Mouse (Mus musculus): ENCODE results near the gene Phf21a.
"Not testable (repeated sequence)": the region's sequence is repeated elsewhere in the genome, so short reads cannot be mapped to it uniquely, and the experiment has no call there.

The Phf21a gene

DNA sequence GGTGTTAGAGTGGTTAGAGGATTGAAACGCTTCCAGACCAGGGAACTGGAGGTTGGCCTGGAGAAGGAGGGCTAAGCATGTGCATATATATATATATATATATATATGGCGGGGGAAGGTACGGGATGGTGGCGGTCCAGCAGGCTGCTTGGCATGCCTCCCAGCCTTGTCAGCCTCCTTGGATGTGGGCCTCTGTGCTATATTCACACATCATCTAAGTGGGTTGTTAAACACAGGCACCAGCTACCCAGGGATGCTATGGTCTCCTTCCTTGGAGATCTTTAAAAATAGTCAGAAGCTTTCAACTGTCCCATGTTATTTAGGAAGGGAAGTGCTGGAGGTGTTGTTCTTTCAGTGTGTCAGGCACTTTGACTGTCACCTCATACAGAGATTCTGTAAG is 3.1 kb upstream of the Phf21a start:
- TF ChIP-seq NANOG (IDR thresholded peaks at IDR 0.05; ENCODE audit: borderline replicate concordance, low read length) (no peak), CTCF (conservative IDR thresholded peaks at IDR 0.05; ENCODE audit: low read length) (no peak), POU5F1 (IDR thresholded peaks at IDR 0.05; ENCODE audit: borderline replicate concordance, low read length) (no peak)
- Histone ChIP-seq H3K4me3 (replicated peaks; ENCODE audit: low read length) (no peak overlapping the region), H3K36me3 (ENCODE audit: insufficient read depth, low read length) (no peaks in the 10 kb centered on the region), H3K27me3 (ENCODE audit: insufficient read depth, low read length) (0 out of 2 replicates have a peak, but pooled peaks cover 4% of the 10 kb centered on the region), H3K9me3 (ENCODE audit: low read length) (peaks cover 39% of the 10 kb centered on the region), H3K4me1 (replicated peaks; ENCODE audit: low read depth, low read length) (no peaks in the 10 kb centered on the region)

DNA sequence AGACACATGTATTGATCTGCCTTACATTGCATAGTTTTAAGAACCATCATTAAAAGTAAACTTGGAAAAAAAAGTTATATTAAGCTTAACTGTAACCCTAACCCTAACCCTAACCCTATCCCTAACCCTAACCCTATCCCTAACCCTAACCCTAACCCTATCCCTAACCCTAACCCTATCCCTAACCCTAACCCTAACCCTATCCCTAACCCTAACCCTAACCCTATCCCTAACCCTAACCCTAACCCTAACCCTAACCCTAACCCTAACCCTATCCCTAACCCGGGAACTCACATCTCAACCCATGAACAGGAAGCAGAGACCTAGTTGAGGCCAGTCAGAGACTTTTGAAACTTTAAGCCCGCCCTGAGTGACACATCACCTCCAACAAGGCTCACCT is 586 bp downstream of the Phf21a start:
- peaks cover 22% of the 10 kb centered on the region for H3K4me1 ChIP-seq (replicated peaks; ENCODE audit: low read depth, low read length)
- peak overlapping the region; percentile 41; the same call in 1 of the 2 replicates for H3K4me3 ChIP-seq (replicated peaks; ENCODE audit: low read length)
- H3K36me3 ChIP-seq (ENCODE audit: insufficient read depth, low read length); H3K27me3 ChIP-seq (ENCODE audit: insufficient read depth, low read length): not testable (repeated sequence)
- peaks cover 45% of the 10 kb centered on the region for H3K9me3 ChIP-seq (ENCODE audit: low read length)

DNA sequence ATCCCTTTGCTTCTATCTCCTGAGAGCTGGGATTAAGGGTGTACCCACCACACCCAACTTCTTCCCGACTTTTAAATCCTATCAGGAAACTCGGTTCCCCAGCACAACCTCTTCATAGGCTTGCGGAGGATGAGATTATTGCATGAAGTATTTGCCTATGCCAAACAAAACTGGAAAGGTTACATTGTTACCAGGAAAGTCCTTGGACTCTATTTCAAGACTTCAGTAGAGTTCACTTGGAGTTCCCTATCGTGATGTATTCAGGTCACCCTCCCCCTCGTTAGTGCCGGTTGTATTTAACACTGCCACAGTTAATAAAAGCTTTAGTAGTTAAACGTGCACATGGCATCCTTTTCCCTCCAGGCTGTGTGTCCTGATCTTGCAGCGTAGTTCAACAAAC is 1.2 kb downstream of the Phf21a start:
- TF ChIP-seq CTCF (conservative IDR thresholded peaks at IDR 0.05; ENCODE audit: low read length) (no peak), NANOG (IDR thresholded peaks at IDR 0.05; ENCODE audit: borderline replicate concordance, low read length) (no peak), POU5F1 (IDR thresholded peaks at IDR 0.05; ENCODE audit: borderline replicate concordance, low read length) (no peak)
- Histone ChIP-seq H3K36me3 (ENCODE audit: insufficient read depth, low read length) (no peaks in the 10 kb centered on the region), H3K9me3 (ENCODE audit: low read length) (peaks cover 40% of the 10 kb centered on the region), H3K4me1 (replicated peaks; ENCODE audit: low read depth, low read length) (peaks cover 22% of the 10 kb centered on the region), H3K4me3 (replicated peaks; ENCODE audit: low read length) (no peak overlapping the region), H3K27me3 (ENCODE audit: insufficient read depth, low read length) (no peaks in the 10 kb centered on the region)

DNA sequence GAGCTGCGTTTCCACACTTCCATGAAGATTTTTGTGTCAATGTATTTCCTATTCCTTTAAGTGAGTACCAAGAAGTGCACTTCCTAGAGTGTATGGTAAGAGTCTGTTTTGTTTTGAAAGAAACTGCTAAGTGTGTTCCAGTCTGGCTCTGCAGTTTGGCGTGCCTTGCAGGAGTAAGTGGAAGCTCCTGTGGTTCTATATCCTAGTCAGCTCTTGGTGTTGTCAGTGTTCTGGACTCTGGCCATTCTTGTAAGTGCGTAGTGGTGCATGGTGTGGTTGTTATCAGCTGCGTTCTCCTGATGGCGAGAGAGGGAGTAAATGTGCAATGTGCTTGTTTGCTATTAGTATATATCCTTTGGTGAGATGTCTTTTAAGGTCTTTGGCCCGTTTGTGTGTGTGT is 7.9 kb downstream of the Phf21a start:
- H3K4me1 ChIP-seq (replicated peaks; ENCODE audit: low read depth, low read length), result peaks cover 22% of the 10 kb centered on the region
- peaks cover 3% of the 10 kb centered on the region; the same call in 1 of the 2 replicates for H3K9me3 ChIP-seq (ENCODE audit: low read length)
- H3K36me3 ChIP-seq (ENCODE audit: insufficient read depth, low read length), result no peaks in the 10 kb centered on the region
- no peak overlapping the region for H3K4me3 ChIP-seq (replicated peaks; ENCODE audit: low read length)
- TF ChIP-seq CTCF (conservative IDR thresholded peaks at IDR 0.05; ENCODE audit: low read length) (no peak), NANOG (IDR thresholded peaks at IDR 0.05; ENCODE audit: borderline replicate concordance, low read length) (no peak), POU5F1 (IDR thresholded peaks at IDR 0.05; ENCODE audit: borderline replicate concordance, low read length) (no peak)
- no peaks in the 10 kb centered on the region for H3K27me3 ChIP-seq (ENCODE audit: insufficient read depth, low read length)

DNA sequence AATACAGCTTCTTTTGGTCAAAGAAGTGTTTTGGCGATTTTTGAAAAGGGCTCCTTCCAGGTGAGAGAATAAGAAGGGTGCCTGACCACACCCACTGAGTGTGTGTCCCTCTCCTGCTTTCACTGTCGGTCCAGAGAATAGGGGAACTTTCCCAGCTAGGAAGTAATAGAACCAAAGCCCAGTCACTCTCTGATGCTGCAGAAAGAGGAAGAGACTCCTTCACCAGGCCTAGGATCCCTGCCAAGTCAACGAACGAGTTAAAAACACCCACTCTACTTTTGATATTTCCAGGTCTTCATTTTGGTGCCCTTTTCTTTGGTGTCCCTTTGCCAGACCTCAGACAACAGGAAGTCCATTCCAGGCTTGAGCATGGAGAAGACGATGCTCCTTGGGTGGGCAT is 31.6 kb downstream of the Phf21a start:
- Histone ChIP-seq H3K9me3 (ENCODE audit: low read length) (peaks cover 4% of the 10 kb centered on the region; the same call in 1 of the 2 replicates), H3K4me3 (replicated peaks; ENCODE audit: low read length) (no peak overlapping the region), H3K36me3 (ENCODE audit: insufficient read depth, low read length) (no peaks in the 10 kb centered on the region), H3K27me3 (ENCODE audit: insufficient read depth, low read length) (peaks cover 7% of the 10 kb centered on the region; the same call in 1 of the 2 replicates), H3K4me1 (replicated peaks; ENCODE audit: low read depth, low read length) (peaks cover 8% of the 10 kb centered on the region; the same call in 1 of the 2 replicates)
- no peak for TF ChIP-seq NANOG (IDR thresholded peaks at IDR 0.05; ENCODE audit: borderline replicate concordance, low read length)
- no peak for TF ChIP-seq POU5F1 (IDR thresholded peaks at IDR 0.05; ENCODE audit: borderline replicate concordance, low read length)
- no peak for TF ChIP-seq CTCF (conservative IDR thresholded peaks at IDR 0.05; ENCODE audit: low read length)

DNA sequence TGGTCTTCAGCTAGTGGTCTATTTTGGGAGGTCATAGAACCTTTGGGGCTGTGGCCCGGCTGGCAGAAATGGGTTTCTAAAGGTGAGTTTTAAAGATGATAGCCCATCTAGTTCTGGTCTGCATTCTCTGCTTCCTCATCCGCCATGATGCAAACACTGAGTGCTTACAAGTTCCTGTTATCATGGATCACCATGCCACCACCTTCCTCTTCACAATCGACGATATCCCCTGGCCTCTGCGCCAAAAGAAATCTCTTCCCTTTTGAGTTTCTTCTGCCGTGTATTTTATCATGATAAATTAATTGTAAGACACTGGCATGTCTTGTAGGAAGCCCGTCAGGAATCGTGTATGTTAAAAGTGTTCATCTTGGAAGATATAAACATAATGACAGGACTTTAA is 32.4 kb downstream of the Phf21a start:
- TF ChIP-seq NANOG (IDR thresholded peaks at IDR 0.05; ENCODE audit: borderline replicate concordance, low read length), result no peak
- no peak for TF ChIP-seq POU5F1 (IDR thresholded peaks at IDR 0.05; ENCODE audit: borderline replicate concordance, low read length)
- TF ChIP-seq CTCF (conservative IDR thresholded peaks at IDR 0.05; ENCODE audit: low read length), result no peak
- no peaks in the 10 kb centered on the region for H3K36me3 ChIP-seq (ENCODE audit: insufficient read depth, low read length)
- no peak overlapping the region for H3K4me3 ChIP-seq (replicated peaks; ENCODE audit: low read length)
- H3K27me3 ChIP-seq (ENCODE audit: insufficient read depth, low read length), result peaks cover 6% of the 10 kb centered on the region; the same call in 1 of the 2 replicates
- H3K4me1 ChIP-seq (replicated peaks; ENCODE audit: low read depth, low read length), result peaks cover 8% of the 10 kb centered on the region; the same call in 1 of the 2 replicates
- H3K9me3 ChIP-seq (ENCODE audit: low read length), result no peaks in the 10 kb centered on the region

GRCm38 (mm10) chr2:92130071-92130470 is 37.2 kb downstream of the Phf21a start:
- no peak overlapping the region for H3K4me3 ChIP-seq (replicated peaks; ENCODE audit: low read length)
- TF ChIP-seq CTCF (conservative IDR thresholded peaks at IDR 0.05; ENCODE audit: low read length) (no peak), NANOG (IDR thresholded peaks at IDR 0.05; ENCODE audit: borderline replicate concordance, low read length) (no peak), POU5F1 (IDR thresholded peaks at IDR 0.05; ENCODE audit: borderline replicate concordance, low read length) (no peak)

GRCm38 (mm10) chr2:92138736-92139135 is 45.8 kb downstream of the Phf21a start:
- Histone ChIP-seq H3K4me1 (replicated peaks; ENCODE audit: low read depth, low read length) (peaks cover 50% of the 10 kb centered on the region), H3K27me3 (ENCODE audit: insufficient read depth, low read length) (no peaks in the 10 kb centered on the region), H3K36me3 (ENCODE audit: insufficient read depth, low read length) (no peaks in the 10 kb centered on the region), H3K4me3 (replicated peaks; ENCODE audit: low read length) (no peak overlapping the region), H3K9me3 (ENCODE audit: low read length) (no peaks in the 10 kb centered on the region)
- TF ChIP-seq NANOG (IDR thresholded peaks at IDR 0.05; ENCODE audit: borderline replicate concordance, low read length), result no peak
- TF ChIP-seq POU5F1 (IDR thresholded peaks at IDR 0.05; ENCODE audit: borderline replicate concordance, low read length), result no peak
- TF ChIP-seq CTCF (conservative IDR thresholded peaks at IDR 0.05; ENCODE audit: low read length), result no peak

More at GRCm38 (mm10) chr2:92130071-92130470, 37.2 kb downstream of the Phf21a start:
- Histone ChIP-seq H3K4me1 (replicated peaks; ENCODE audit: low read depth, low read length) (peaks cover 2% of the 10 kb centered on the region; the same call in 1 of the 2 replicates), H3K27me3 (ENCODE audit: insufficient read depth, low read length) (no peaks in the 10 kb centered on the region), H3K9me3 (ENCODE audit: low read length) (no peaks in the 10 kb centered on the region), H3K36me3 (ENCODE audit: insufficient read depth, low read length) (no peaks in the 10 kb centered on the region)

- Histone ChIP-seq H3K4me1 (replicated peaks; ENCODE audit: low read depth, low read length) (peaks cover 53% of the 10 kb centered on the region), H3K36me3 (ENCODE audit: insufficient read depth, low read length) (no peaks in the 10 kb centered on the region), H3K4me3 (replicated peaks; ENCODE audit: low read length) (no peak overlapping the region), H3K9me3 (ENCODE audit: low read length) (no peaks in the 10 kb centered on the region), H3K27me3 (ENCODE audit: insufficient read depth, low read length) (no peaks in the 10 kb centered on the region)
- TF ChIP-seq NANOG (IDR thresholded peaks at IDR 0.05; ENCODE audit: borderline replicate concordance, low read length), result no peak
- no peak for TF ChIP-seq CTCF (conservative IDR thresholded peaks at IDR 0.05; ENCODE audit: low read length)
Observed at GRCm38 (mm10) chr2:92139365-92139764, 46.4 kb downstream of the Phf21a start.

All from E14TG2a.4 (cell line).